In the genomic region with DNA sequence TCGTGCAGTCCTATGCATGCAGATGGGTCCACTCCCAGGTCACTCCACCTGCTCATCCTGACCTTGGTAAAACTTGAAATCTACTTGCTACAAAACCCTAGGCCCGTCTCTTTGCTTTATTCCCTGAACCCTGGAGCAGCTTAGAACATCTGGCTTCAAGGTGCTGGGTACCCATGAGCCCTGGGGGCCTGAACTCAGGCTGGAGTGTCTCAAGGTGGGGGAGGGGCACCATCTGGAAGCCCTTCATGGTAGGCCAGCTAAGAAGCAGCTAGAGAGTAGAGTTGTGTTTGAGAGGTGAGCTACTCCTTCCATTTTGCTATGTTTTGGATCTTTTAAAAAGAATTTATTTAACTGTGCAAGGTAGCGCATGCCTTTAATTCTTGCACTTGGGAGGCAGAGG, we compare ENCODE assay signal across 24 mouse cellular contexts. TPM values are rescaled to one million over a fixed set of nuclear protein-coding genes. Genes with fewer than 3 reads are reported as not detected.
DNase-seq lines count a peak whose midpoint lies in the region; ATAC-seq lines count a peak whose summit lies in the region.
"Had no signal": no experiment of that assay in that cellular context is flagged by ENCODE, and none has a peak within 500 bp of the region (broad histone marks: within the 10 kb centered on the region; RNA-seq: fewer than 3 reads in every experiment).

No protein-coding gene starts in this region.

- no peak overlapping the region for H3K27ac ChIP-seq in hindbrain, embryonic 10.5 days
- no peak overlapping the region for H3K27ac ChIP-seq in hindbrain, embryonic 14.5 days
- 0 out of 2 replicates have a peak overlapping the region, but pooled peaks have one; percentile 4 for H3K27ac ChIP-seq in embryonic facial prominence, embryonic 13.5 days
- H3K27ac ChIP-seq in neural tube, embryonic 14.5 days (ENCODE audit: low read depth, low read length), result no peak overlapping the region
- no peak overlapping the region for H3K27ac ChIP-seq in liver, embryonic 11.5 days (ENCODE audit: low read depth, low read length)
- H3K27ac ChIP-seq: heart, adult 2 months; hindbrain, postnatal 0 days; intestine, embryonic 15.5 days; kidney, postnatal 0 days; limb, embryonic 12.5 days; lung, embryonic 15.5 days; midbrain, embryonic 12.5 days had no signal

- no peaks in the 10 kb centered on the region for H3K27me3 ChIP-seq in hindbrain, embryonic 10.5 days (ENCODE audit: insufficient read depth, poor library complexity, severe bottlenecking)
- no peaks in the 10 kb centered on the region for H3K27me3 ChIP-seq in hindbrain, embryonic 14.5 days (ENCODE audit: control insufficient read depth, insufficient read depth, low read length)
- H3K27me3 ChIP-seq in embryonic facial prominence, embryonic 13.5 days, result no peaks in the 10 kb centered on the region
- H3K27me3 ChIP-seq in neural tube, embryonic 14.5 days (ENCODE audit: control insufficient read depth, insufficient read depth, low read length), result no peaks in the 10 kb centered on the region
- no peaks in the 10 kb centered on the region for H3K27me3 ChIP-seq in liver, embryonic 11.5 days (replicated peaks; ENCODE audit: control insufficient read depth, insufficient read depth, low read length)
- H3K27me3 ChIP-seq: heart, embryonic 12.5 days; intestine, embryonic 15.5 days; limb, embryonic 12.5 days; lung, embryonic 15.5 days; midbrain, embryonic 12.5 days had no signal

- WGBS in hindbrain, embryonic 10.5 days, result 83% methylated on average over 3 of the region's 3 CpGs
- WGBS in hindbrain, embryonic 14.5 days, result 81% methylated on average over 3 of the region's 3 CpGs
- WGBS in embryonic facial prominence, embryonic 13.5 days, result 59% methylated on average over 3 of the region's 3 CpGs
- WGBS in neural tube, embryonic 14.5 days, result 77% methylated on average over 3 of the region's 3 CpGs
- WGBS in liver, embryonic 11.5 days, result 79% methylated on average over 3 of the region's 3 CpGs

- ATAC-seq in hindbrain, embryonic 14.5 days (ENCODE audit: low FRiP score), result no peak
- no peak for ATAC-seq in embryonic facial prominence, embryonic 13.5 days (ENCODE audit: insufficient number of reproducible peaks, insufficient read depth, low FRiP score, low TSS enrichment, low read depth)
- peak; percentile 31; the same call in 1 of the 2 replicates for ATAC-seq in neural tube, embryonic 14.5 days (ENCODE audit: low read depth)
- ATAC-seq in liver, embryonic 11.5 days (replicated peaks; ENCODE audit: low FRiP score), result no peak
- ATAC-seq: forebrain, embryonic 14.5 days; hindbrain, postnatal 0 days; intestine, embryonic 15.5 days had no signal

- H3K9ac ChIP-seq in hindbrain, embryonic 14.5 days, result no peak overlapping the region
- H3K9ac ChIP-seq in embryonic facial prominence, embryonic 13.5 days, result no peak overlapping the region
- no peak overlapping the region for H3K9ac ChIP-seq in neural tube, embryonic 14.5 days (replicated peaks; ENCODE audit: low read depth, low read length)
- no peak overlapping the region for H3K9ac ChIP-seq in liver, embryonic 11.5 days (ENCODE audit: low read depth, low read length)
- H3K9ac ChIP-seq: heart, embryonic 12.5 days; intestine, embryonic 15.5 days; limb, embryonic 12.5 days; lung, embryonic 15.5 days; midbrain, embryonic 12.5 days had no signal

- H3K36me3 ChIP-seq in hindbrain, embryonic 10.5 days, result peaks cover 13% of the 10 kb centered on the region
- peaks cover 5% of the 10 kb centered on the region; the same call in 1 of the 2 replicates for H3K36me3 ChIP-seq in hindbrain, embryonic 14.5 days (replicated peaks; ENCODE audit: control insufficient read depth, insufficient read depth)
- peaks cover 13% of the 10 kb centered on the region for H3K36me3 ChIP-seq in embryonic facial prominence, embryonic 13.5 days
- H3K36me3 ChIP-seq in neural tube, embryonic 14.5 days (ENCODE audit: control insufficient read depth, insufficient read depth, low read length), result no peaks in the 10 kb centered on the region
- no peaks in the 10 kb centered on the region for H3K36me3 ChIP-seq in liver, embryonic 11.5 days (ENCODE audit: control insufficient read depth, insufficient read depth, low read length)
- H3K36me3 ChIP-seq: midbrain, embryonic 12.5 days had no signal

- H3K4me2 ChIP-seq in hindbrain, embryonic 14.5 days (replicated peaks), result no peak overlapping the region
- no peak overlapping the region for H3K4me2 ChIP-seq in embryonic facial prominence, embryonic 13.5 days
- H3K4me2 ChIP-seq in neural tube, embryonic 14.5 days (ENCODE audit: low read depth, low read length), result no peak overlapping the region
- H3K4me2 ChIP-seq in liver, embryonic 11.5 days, result no peak overlapping the region
- H3K4me2 ChIP-seq: heart, embryonic 12.5 days; intestine, embryonic 15.5 days; limb, embryonic 12.5 days; lung, embryonic 15.5 days; midbrain, embryonic 12.5 days had no signal

- no peaks in the 10 kb centered on the region for H3K9me3 ChIP-seq in hindbrain, embryonic 10.5 days
- no peaks in the 10 kb centered on the region for H3K9me3 ChIP-seq in hindbrain, embryonic 14.5 days (ENCODE audit: control insufficient read depth, low read length)
- no peaks in the 10 kb centered on the region for H3K9me3 ChIP-seq in embryonic facial prominence, embryonic 13.5 days
- H3K9me3 ChIP-seq in neural tube, embryonic 14.5 days (ENCODE audit: control insufficient read depth, low read length), result no peaks in the 10 kb centered on the region
- no peaks in the 10 kb centered on the region for H3K9me3 ChIP-seq in liver, embryonic 11.5 days (ENCODE audit: control insufficient read depth, low read length)
- H3K9me3 ChIP-seq: intestine, embryonic 15.5 days; lung, embryonic 15.5 days; midbrain, embryonic 12.5 days had no signal

- H3K4me3 ChIP-seq in hindbrain, embryonic 10.5 days, result no peak overlapping the region
- no peak overlapping the region for H3K4me3 ChIP-seq in hindbrain, embryonic 14.5 days (replicated peaks; ENCODE audit: low read length)
- no peak overlapping the region for H3K4me3 ChIP-seq in embryonic facial prominence, embryonic 13.5 days
- H3K4me3 ChIP-seq in neural tube, embryonic 14.5 days (ENCODE audit: low read depth, low read length), result no peak overlapping the region
- H3K4me3 ChIP-seq in liver, embryonic 11.5 days (ENCODE audit: low read depth, low read length), result no peak overlapping the region
- H3K4me3 ChIP-seq: heart, adult 2 months; heart, embryonic 12.5 days; intestine, embryonic 15.5 days; limb, embryonic 12.5 days; lung, embryonic 15.5 days; midbrain, embryonic 12.5 days; myocyte had no signal

- peak; percentile 20 for DNase-seq in hindbrain, embryonic 10.5 days (ENCODE audit: low spot score)
- DNase-seq in hindbrain, embryonic 14.5 days (ENCODE audit: low spot score), result no peak
- peak; percentile 14 for DNase-seq in thymus, postnatal 14 days
- no peak for DNase-seq in thymus, postnatal 25 days
- no peak for DNase-seq in kidney, postnatal 10 days
- no peak for DNase-seq in liver, embryonic 11.5 days (ENCODE audit: low spot score)
- DNase-seq: adrenal gland, postnatal 36 days; cerebellum, adult 2 months; cerebellum, postnatal 14 days; heart, adult 2 months; heart, postnatal 4 days; kidney, adult 2 months; layer of hippocampus, adult 9-11 months had no signal

- no peaks in the 10 kb centered on the region for H3K4me1 ChIP-seq in hindbrain, embryonic 10.5 days (replicated peaks)
- H3K4me1 ChIP-seq in hindbrain, embryonic 14.5 days (replicated peaks; ENCODE audit: control insufficient read depth, insufficient read depth, low read length), result no peaks in the 10 kb centered on the region
- H3K4me1 ChIP-seq in embryonic facial prominence, embryonic 13.5 days, result peaks cover 12% of the 10 kb centered on the region
- H3K4me1 ChIP-seq in neural tube, embryonic 14.5 days (ENCODE audit: control insufficient read depth, insufficient read depth, low read length), result no peaks in the 10 kb centered on the region
- H3K4me1 ChIP-seq in liver, embryonic 11.5 days (replicated peaks; ENCODE audit: control insufficient read depth, insufficient read depth, low read length), result no peaks in the 10 kb centered on the region
- H3K4me1 ChIP-seq: heart, embryonic 12.5 days; intestine, embryonic 15.5 days had no signal

RNA-seq across cellular contexts. Expression of a gene that starts 57.8 kb away (rescaled TPM):
- 58.2 and 69.5 TPM in 2 replicates for polyA plus RNA-seq in hindbrain, embryonic 10.5 days (2016; fragmentation: Nextera tagmentation; extraction: Ambion mirVana)
- polyA plus RNA-seq in hindbrain, embryonic 14.5 days (2014; fragmentation: Nextera tagmentation; extraction: Ambion mirVana), result 94.9 and 105 TPM in 2 replicates
- polyA plus RNA-seq in embryonic facial prominence, embryonic 13.5 days (2015; fragmentation: Nextera tagmentation; extraction: Ambion mirVana), result 82.7 and 94.7 TPM in 2 replicates
- polyA plus RNA-seq in neural tube, embryonic 14.5 days (2014; fragmentation: Nextera tagmentation; extraction: Ambion mirVana), result 80.0 and 97.2 TPM in 2 replicates
- 57.8 and 63.5 TPM in 2 replicates for polyA plus RNA-seq in liver, embryonic 11.5 days (2014; fragmentation: Nextera tagmentation; extraction: Ambion mirVana)

Comparison
In these comparisons a context has a peak if more than half of its experiments do, and no peak if none do; other contexts are left out.
1. DNase-seq: peak in hindbrain, embryonic 10.5 days (single experiment) and thymus, postnatal 14 days (single experiment); none in hindbrain, embryonic 14.5 days (single experiment), thymus, postnatal 25 days (single experiment), kidney, postnatal 10 days (single experiment) and liver, embryonic 11.5 days (single experiment).